Comparison of ENCODE assay signal across 27 mouse cellular contexts in genomic region chr14:47613254-47613653, GRCm38 (mm10). TPM values are rescaled to one million over a fixed set of nuclear protein-coding genes. Genes with fewer than 3 reads are reported as not detected.
DNase-seq lines count a peak whose midpoint lies in the region; ATAC-seq and TF ChIP-seq lines count a peak whose summit lies in the region.
"Had no signal": no experiment of that assay in that cellular context is flagged by ENCODE, and none has a peak within 500 bp of the region (broad histone marks: within the 10 kb centered on the region; RNA-seq: fewer than 3 reads in every experiment).

No protein-coding gene starts in this region.

- H3K27ac ChIP-seq in heart, embryonic 11.5 days (ENCODE audit: low read depth, low read length): no peak overlapping the region
- H3K27ac ChIP-seq in hindbrain, postnatal 0 days: no peak overlapping the region
- H3K27ac ChIP-seq in hindbrain, embryonic 11.5 days (ENCODE audit: low read depth, low read length): no peak overlapping the region
- no peak overlapping the region for H3K27ac ChIP-seq in midbrain, postnatal 0 days (ENCODE audit: low read depth, low read length)
- no peak overlapping the region for H3K27ac ChIP-seq in midbrain, embryonic 13.5 days
- H3K27ac ChIP-seq: embryonic facial prominence, embryonic 12.5 days; forebrain, embryonic 10.5 days; forebrain, embryonic 15.5 days; heart, adult 2 months; hindbrain, embryonic 13.5 days; limb, embryonic 13.5 days; liver, embryonic 12.5 days; midbrain, embryonic 12.5 days had no signal

- H3K36me3 ChIP-seq in heart, embryonic 11.5 days (ENCODE audit: control insufficient read depth, insufficient read depth, low read length): no peaks in the 10 kb centered on the region
- no peaks in the 10 kb centered on the region for H3K36me3 ChIP-seq in hindbrain, postnatal 0 days (ENCODE audit: insufficient read depth, low read length)
- no peaks in the 10 kb centered on the region for H3K36me3 ChIP-seq in hindbrain, embryonic 11.5 days (ENCODE audit: control insufficient read depth, insufficient read depth, low read length)
- H3K36me3 ChIP-seq in midbrain, postnatal 0 days (ENCODE audit: insufficient read depth, low read length): no peaks in the 10 kb centered on the region
- H3K36me3 ChIP-seq in midbrain, embryonic 13.5 days: no peaks in the 10 kb centered on the region
- H3K36me3 ChIP-seq: embryonic facial prominence, embryonic 12.5 days; forebrain, embryonic 10.5 days; forebrain, embryonic 15.5 days; G1E; hindbrain, embryonic 13.5 days; limb, embryonic 13.5 days; liver, embryonic 12.5 days; midbrain, embryonic 12.5 days had no signal

- 76% methylated on average over 7 of the region's 7 CpGs for WGBS in heart, embryonic 11.5 days (ENCODE audit: insufficient replicate concordance)
- 71% methylated on average over 7 of the region's 7 CpGs for WGBS in hindbrain, postnatal 0 days
- WGBS in hindbrain, embryonic 11.5 days: 77% methylated on average over 7 of the region's 7 CpGs
- WGBS in midbrain, postnatal 0 days: 70% methylated on average over 7 of the region's 7 CpGs
- 65% methylated on average over 7 of the region's 7 CpGs for WGBS in midbrain, embryonic 13.5 days

- H3K4me1 ChIP-seq in heart, embryonic 11.5 days (ENCODE audit: control insufficient read depth, insufficient read depth, low read length): no peaks in the 10 kb centered on the region
- H3K4me1 ChIP-seq in hindbrain, postnatal 0 days (ENCODE audit: insufficient read depth, low read length): no peaks in the 10 kb centered on the region
- no peaks in the 10 kb centered on the region for H3K4me1 ChIP-seq in hindbrain, embryonic 11.5 days (replicated peaks; ENCODE audit: control insufficient read depth, insufficient read depth, low read length)
- no peaks in the 10 kb centered on the region for H3K4me1 ChIP-seq in midbrain, postnatal 0 days (ENCODE audit: insufficient read depth, low read length)
- no peaks in the 10 kb centered on the region for H3K4me1 ChIP-seq in midbrain, embryonic 13.5 days (replicated peaks)
- H3K4me1 ChIP-seq: embryonic facial prominence, embryonic 12.5 days; forebrain, embryonic 10.5 days; forebrain, embryonic 15.5 days; hindbrain, embryonic 13.5 days; liver, embryonic 12.5 days; midbrain, embryonic 12.5 days had no signal

- no peaks in the 10 kb centered on the region for H3K27me3 ChIP-seq in heart, embryonic 11.5 days (ENCODE audit: control insufficient read depth, insufficient read depth, low read length)
- H3K27me3 ChIP-seq in hindbrain, postnatal 0 days (ENCODE audit: insufficient read depth, low read length): no peaks in the 10 kb centered on the region
- no peaks in the 10 kb centered on the region for H3K27me3 ChIP-seq in hindbrain, embryonic 11.5 days (ENCODE audit: control insufficient read depth, insufficient read depth, low read length)
- no peaks in the 10 kb centered on the region for H3K27me3 ChIP-seq in midbrain, postnatal 0 days (ENCODE audit: insufficient read depth, low read length)
- H3K27me3 ChIP-seq in midbrain, embryonic 13.5 days: no peaks in the 10 kb centered on the region
- H3K27me3 ChIP-seq: embryonic facial prominence, embryonic 12.5 days; forebrain, embryonic 15.5 days; hindbrain, embryonic 13.5 days; limb, embryonic 13.5 days; midbrain, embryonic 12.5 days had no signal

- no peak overlapping the region for H3K9ac ChIP-seq in heart, embryonic 11.5 days (ENCODE audit: low read depth, low read length)
- H3K9ac ChIP-seq in hindbrain, postnatal 0 days (replicated peaks; ENCODE audit: low read length): no peak overlapping the region
- no peak overlapping the region for H3K9ac ChIP-seq in hindbrain, embryonic 11.5 days (ENCODE audit: low read depth, low read length)
- no peak overlapping the region for H3K9ac ChIP-seq in midbrain, postnatal 0 days (replicated peaks; ENCODE audit: low read length, poor library complexity, severe bottlenecking)
- no peak overlapping the region for H3K9ac ChIP-seq in midbrain, embryonic 13.5 days (replicated peaks)
- H3K9ac ChIP-seq: embryonic facial prominence, embryonic 12.5 days; forebrain, embryonic 15.5 days; hindbrain, embryonic 13.5 days; limb, embryonic 13.5 days; liver, embryonic 12.5 days; liver, postnatal 0 days; midbrain, embryonic 12.5 days had no signal

- TF ChIP-seq CTCF in hindbrain, postnatal 0 days (IDR thresholded peaks at IDR 0.05; ENCODE audit: low read depth): no peak
- no peak for TF ChIP-seq CTCF in midbrain, postnatal 0 days (IDR thresholded peaks at IDR 0.05)

- no peak overlapping the region for H3K4me2 ChIP-seq in heart, embryonic 11.5 days
- H3K4me2 ChIP-seq in hindbrain, postnatal 0 days (ENCODE audit: low read depth, low read length): no peak overlapping the region
- H3K4me2 ChIP-seq in hindbrain, embryonic 11.5 days (replicated peaks; ENCODE audit: low read depth, low read length): no peak overlapping the region
- no peak overlapping the region for H3K4me2 ChIP-seq in midbrain, postnatal 0 days (ENCODE audit: low read depth, low read length, poor library complexity, severe bottlenecking)
- no peak overlapping the region for H3K4me2 ChIP-seq in midbrain, embryonic 13.5 days (replicated peaks)
- H3K4me2 ChIP-seq: embryonic facial prominence, embryonic 12.5 days; forebrain, embryonic 15.5 days; hindbrain, embryonic 13.5 days; limb, embryonic 13.5 days; liver, embryonic 12.5 days; midbrain, embryonic 12.5 days had no signal

- no peak for ATAC-seq in heart, embryonic 11.5 days (replicated peaks; ENCODE audit: insufficient number of reproducible peaks, low FRiP score, low TSS enrichment)
- no peak for ATAC-seq in hindbrain, postnatal 0 days
- ATAC-seq in hindbrain, embryonic 11.5 days (ENCODE audit: low FRiP score): no peak
- ATAC-seq in midbrain, postnatal 0 days (ENCODE audit: low FRiP score): no peak
- ATAC-seq in midbrain, embryonic 13.5 days: no peak
- ATAC-seq: forebrain, embryonic 15.5 days; liver, embryonic 12.5 days; liver, postnatal 0 days; Patski had no signal

- no peaks in the 10 kb centered on the region for H3K9me3 ChIP-seq in heart, embryonic 11.5 days (replicated peaks; ENCODE audit: control insufficient read depth, low read length)
- no peaks in the 10 kb centered on the region for H3K9me3 ChIP-seq in hindbrain, postnatal 0 days (ENCODE audit: low read length)
- H3K9me3 ChIP-seq in hindbrain, embryonic 11.5 days (ENCODE audit: control insufficient read depth, low read length): no peaks in the 10 kb centered on the region
- no peaks in the 10 kb centered on the region for H3K9me3 ChIP-seq in midbrain, postnatal 0 days (ENCODE audit: low read length)
- no peaks in the 10 kb centered on the region for H3K9me3 ChIP-seq in midbrain, embryonic 13.5 days
- H3K9me3 ChIP-seq: embryonic facial prominence, embryonic 12.5 days; forebrain, embryonic 10.5 days; forebrain, embryonic 15.5 days; G1E; hindbrain, embryonic 13.5 days; limb, embryonic 13.5 days; liver, embryonic 12.5 days; midbrain, embryonic 12.5 days had no signal

- no peak overlapping the region for H3K4me3 ChIP-seq in heart, embryonic 11.5 days (ENCODE audit: low read depth, low read length)
- no peak overlapping the region for H3K4me3 ChIP-seq in hindbrain, postnatal 0 days (ENCODE audit: low read length)
- H3K4me3 ChIP-seq in hindbrain, embryonic 11.5 days (ENCODE audit: low read depth, low read length): no peak overlapping the region
- H3K4me3 ChIP-seq in midbrain, postnatal 0 days (ENCODE audit: low read depth, low read length): no peak overlapping the region
- no peak overlapping the region for H3K4me3 ChIP-seq in midbrain, embryonic 13.5 days (replicated peaks)
- H3K4me3 ChIP-seq: embryonic facial prominence, embryonic 12.5 days; forebrain, embryonic 10.5 days; forebrain, embryonic 15.5 days; heart, adult 2 months; hindbrain, embryonic 13.5 days; limb, embryonic 13.5 days; liver, embryonic 12.5 days; midbrain, embryonic 12.5 days had no signal

- peak; percentile 70 for DNase-seq in heart, adult 11 months
- DNase-seq in hindbrain, postnatal 0 days (ENCODE audit: low spot score): peak; percentile 6
- no peak for DNase-seq in hindbrain, embryonic 11.5 days (ENCODE audit: low spot score)
- DNase-seq in midbrain, postnatal 0 days (ENCODE audit: low spot score): peak; percentile 25
- DNase-seq in MN1 (ENCODE audit: low spot score): peak; percentile 78
- DNase-seq in left cerebral cortex, adult 8-10 months (ENCODE audit: low spot score in 2 of 2): no peak
- DNase-seq: adrenal gland, postnatal 10 days; cerebellum, adult 9-10 months; cerebellum, postnatal 36 days; gastrocnemius, postnatal 25 days; kidney, adult 2 months; liver, postnatal 0 days; lung, postnatal 36 days; thymus, adult 18-20 months; thymus, postnatal 25 days had no signal

RNA-seq across cellular contexts. Expression of gene Ktn1, which starts 35.0 kb away (rescaled TPM):
- polyA plus RNA-seq in heart, embryonic 11.5 days (2014; fragmentation: Nextera tagmentation; extraction: Ambion mirVana): 96.6 and 105 TPM in 2 replicates
- 23.5 and 27.4 TPM in 2 replicates for total RNA-seq in hindbrain, postnatal 0 days (2014; rRNA removed)
- 66.8 and 73.8 TPM in 2 replicates for polyA plus RNA-seq in hindbrain, postnatal 0 days (2015; fragmentation: Nextera tagmentation; extraction: Ambion mirVana)
- polyA plus RNA-seq in hindbrain, embryonic 11.5 days (2014; fragmentation: Nextera tagmentation; extraction: Ambion mirVana): 92.3 and 113 TPM in 2 replicates
- total RNA-seq in midbrain, postnatal 0 days (2014; rRNA removed): 31.1 and 50.6 TPM in 2 replicates
- polyA plus RNA-seq in midbrain, postnatal 0 days (2015; fragmentation: Nextera tagmentation; extraction: Ambion mirVana): 55.1 and 69.0 TPM in 2 replicates
- polyA plus RNA-seq in midbrain, embryonic 13.5 days (2015; fragmentation: Nextera tagmentation; extraction: Ambion mirVana): 68.6 and 78.7 TPM in 2 replicates
- 10 to 100 TPM; 81.6 to 87.6 (median 86.2) TPM for total RNA-seq in left cerebral cortex, adult 8-10 months (2022)

RNA-seq across cellular contexts. Expression of gene Atg14, which starts 42.8 kb away (rescaled TPM):
- polyA plus RNA-seq in heart, embryonic 11.5 days (2014; fragmentation: Nextera tagmentation; extraction: Ambion mirVana): 9.6 and 10.1 TPM in 2 replicates
- 5.2 and 6.1 TPM in 2 replicates for total RNA-seq in hindbrain, postnatal 0 days (2014; rRNA removed)
- 22.5 and 23.5 TPM in 2 replicates for polyA plus RNA-seq in hindbrain, postnatal 0 days (2015; fragmentation: Nextera tagmentation; extraction: Ambion mirVana)
- polyA plus RNA-seq in hindbrain, embryonic 11.5 days (2014; fragmentation: Nextera tagmentation; extraction: Ambion mirVana): 15.7 and 18.6 TPM in 2 replicates
- 5.3 and 5.8 TPM in 2 replicates for total RNA-seq in midbrain, postnatal 0 days (2014; rRNA removed)
- 21.4 and 23.9 TPM in 2 replicates for polyA plus RNA-seq in midbrain, postnatal 0 days (2015; fragmentation: Nextera tagmentation; extraction: Ambion mirVana)
- 21.2 and 21.9 TPM in 2 replicates for polyA plus RNA-seq in midbrain, embryonic 13.5 days (2015; fragmentation: Nextera tagmentation; extraction: Ambion mirVana)
- 10 to 100 TPM; 18.3 to 19.3 (median 18.8) TPM for total RNA-seq in left cerebral cortex, adult 8-10 months (2022)

Comparison
In these comparisons a context has a peak if more than half of its experiments do, and no peak if none do; other contexts are left out.
1. DNase-seq: peak in heart, adult 11 months (single experiment), hindbrain, postnatal 0 days (single experiment), midbrain, postnatal 0 days (single experiment) and MN1 (single experiment); none in hindbrain, embryonic 11.5 days (single experiment) and left cerebral cortex, adult 8-10 months (0 of 2).